Mouse (Mus musculus): ENCODE results near the gene Klhl1.
"Not testable (repeated sequence)": the region's sequence is repeated elsewhere in the genome, so short reads cannot be mapped to it uniquely, and the experiment has no call there.

The Klhl1 gene

GRCm38 (mm10) chr14:96518954-96519682 lies at the start of gene Klhl1:
Gene Klhl1 (minus strand): TSS chr14:96519102.
- no peak for DNase-seq

DNA sequence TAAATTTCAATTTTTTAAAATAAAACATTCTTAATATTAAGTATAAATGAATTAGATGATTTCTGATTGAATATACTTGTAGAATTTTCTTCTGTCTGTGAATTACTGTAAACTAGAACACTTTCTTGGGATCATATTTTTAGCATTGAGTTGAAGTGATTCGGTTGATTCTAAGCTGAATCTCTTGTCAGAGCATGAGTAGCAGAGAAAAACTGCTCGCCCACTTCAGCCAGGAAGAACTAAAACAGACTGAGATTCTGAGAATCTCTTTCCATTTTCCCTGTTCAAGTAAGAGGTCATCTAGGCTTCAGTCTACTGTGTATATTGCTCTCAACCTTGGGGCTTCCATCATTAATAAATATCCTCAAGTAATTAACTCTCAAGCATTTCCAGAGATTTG lies 34.8 kb upstream of the Klhl1 start:
- DNase-seq, result no peak

- peak; percentile 4 for DNase-seq
Observed at GRCm38 (mm10) chr14:96518151-96518953, 550 bp downstream of the Klhl1 start.

DNA sequence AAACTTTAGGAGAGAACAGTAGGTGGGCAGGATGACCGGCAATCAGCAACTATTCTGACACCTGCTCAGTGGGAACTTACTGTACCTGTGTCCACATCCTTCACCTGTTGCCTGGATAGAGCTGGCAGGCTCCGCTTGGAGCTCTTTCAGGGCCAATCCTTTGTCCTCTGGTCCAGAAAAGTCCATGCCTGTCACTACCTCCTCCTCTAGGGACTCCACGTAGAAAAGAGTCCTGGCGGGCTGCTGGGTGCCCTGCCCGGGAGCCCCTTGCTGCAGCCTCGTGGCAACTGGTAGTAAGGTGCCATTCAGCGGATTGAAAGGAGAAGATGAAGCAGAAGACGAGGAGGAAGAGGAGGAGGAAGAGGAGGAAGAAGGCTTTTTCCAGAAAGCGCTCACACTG lies 1.2 kb downstream of the Klhl1 start:
- DNase-seq, result no peak

- no peak for DNase-seq
Observed at GRCm38 (mm10) chr14:96499936-96500335, 19.0 kb downstream of the Klhl1 start.

DNA sequence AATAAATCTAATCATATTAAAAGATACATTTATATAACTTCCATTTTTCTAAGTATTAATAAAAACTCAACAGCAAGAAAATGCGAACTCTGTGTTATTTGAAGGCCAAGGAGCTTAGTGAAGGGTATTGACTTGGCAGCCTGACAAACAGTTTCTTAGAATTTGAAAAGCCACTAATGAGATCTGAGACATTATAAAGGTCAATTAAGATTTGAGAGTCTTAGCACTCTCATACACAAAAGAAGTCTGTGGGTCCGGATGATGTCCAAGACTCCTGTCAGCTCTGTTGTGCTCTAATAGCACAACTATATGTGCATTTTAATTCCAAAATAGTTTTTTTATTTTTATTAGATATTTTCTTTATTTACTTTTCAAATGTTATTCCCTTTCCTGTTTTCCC lies 47.1 kb downstream of the Klhl1 start:
- DNase-seq, result no peak

- no peak for DNase-seq
Observed at GRCm38 (mm10) chr14:96471336-96471735, 47.6 kb downstream of the Klhl1 start.

DNA sequence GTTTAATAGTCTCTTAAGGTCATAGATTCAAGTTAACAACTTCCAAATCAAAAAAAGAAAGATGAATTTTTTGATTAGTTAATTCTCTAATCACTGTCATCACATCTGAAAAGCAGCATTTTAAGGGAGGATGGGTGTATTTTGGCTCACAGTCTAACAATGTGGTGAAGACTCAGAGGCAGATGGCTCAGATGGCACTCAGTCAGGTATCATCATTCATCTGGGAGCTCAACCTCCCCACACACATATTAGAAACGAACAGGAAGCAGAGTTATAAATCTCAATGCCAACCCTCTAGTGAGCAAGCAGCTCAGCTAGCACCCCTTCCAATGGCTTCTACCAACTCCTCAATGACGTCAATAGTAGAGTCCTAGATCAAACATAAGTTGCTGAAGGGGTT lies 57.1 kb downstream of the Klhl1 start:
- DNase-seq, result no peak

DNA sequence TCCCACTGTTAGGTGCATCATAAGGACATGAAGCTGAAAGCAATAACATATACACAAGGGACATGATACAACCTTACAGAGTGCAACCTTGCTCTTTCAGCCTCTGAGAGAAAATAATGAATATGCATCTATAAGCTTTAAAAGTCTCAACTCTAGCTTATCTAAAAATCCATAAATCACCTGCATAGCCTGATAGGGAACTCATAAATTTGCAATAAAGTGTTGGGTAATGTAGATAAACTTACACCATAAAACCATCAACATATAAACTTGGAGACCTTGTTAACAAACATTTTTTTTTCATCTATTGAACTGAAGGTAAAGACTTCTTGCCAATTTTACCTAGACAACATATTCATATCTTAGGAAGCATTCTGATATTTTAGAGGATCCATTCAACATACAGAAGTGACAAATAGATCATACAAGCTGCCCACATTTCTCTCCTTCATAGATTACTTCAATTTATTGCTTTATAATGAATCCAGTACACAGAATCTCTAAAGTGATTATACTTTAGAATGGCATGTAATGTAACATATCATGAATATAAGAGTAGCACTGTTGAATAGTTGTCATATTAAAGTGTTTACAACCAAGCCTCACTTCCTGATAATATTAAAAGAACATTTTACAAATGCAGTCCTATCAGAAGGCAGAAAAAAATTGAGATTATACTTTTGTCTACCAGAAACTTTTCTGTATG lies 126.7 kb downstream of the Klhl1 start:
- DNase-seq, result no peak

DNA sequence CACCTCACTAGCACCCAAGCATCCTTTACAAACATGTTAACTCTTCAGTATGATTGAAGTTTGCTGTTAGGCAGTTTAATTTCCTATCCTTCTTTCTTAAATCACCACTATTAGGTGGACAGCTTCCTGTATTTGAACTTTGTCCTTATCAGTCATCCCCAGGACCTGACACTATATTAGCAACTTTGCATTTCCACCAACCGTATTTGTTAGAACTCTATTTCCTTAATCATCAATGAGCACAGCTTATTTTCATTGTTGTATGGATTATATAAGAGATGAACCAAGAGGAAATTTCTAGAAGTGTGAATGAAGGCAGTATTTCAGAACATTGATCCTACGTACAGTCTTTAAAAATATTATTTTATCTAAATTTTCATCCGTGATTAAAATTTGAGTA lies 156.2 kb downstream of the Klhl1 start:
- no peak for DNase-seq

GRCm38 (mm10) chr14:96348220-96348619 lies 170.7 kb downstream of the Klhl1 start:
- no peak for DNase-seq

DNA sequence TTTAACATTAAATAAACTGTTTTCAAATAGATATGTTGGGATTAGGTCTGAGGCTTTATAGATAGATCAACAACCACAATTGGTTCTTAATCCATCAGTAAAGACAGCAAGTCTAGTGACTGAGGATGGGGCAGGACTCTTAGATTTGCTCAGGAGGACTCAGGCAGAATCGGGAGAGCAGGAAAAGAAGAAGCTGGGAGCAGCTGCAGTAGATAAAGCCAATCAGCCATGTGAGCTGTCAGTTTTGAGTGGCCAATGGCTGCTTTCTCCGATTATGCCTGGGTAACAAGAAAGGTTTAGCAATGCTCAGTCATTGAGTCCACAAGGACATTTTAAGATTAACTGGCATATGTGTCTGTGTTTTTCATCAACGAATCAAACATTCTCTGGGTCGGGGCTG lies 187.8 kb downstream of the Klhl1 start:
- DNase-seq, result no peak

DNA sequence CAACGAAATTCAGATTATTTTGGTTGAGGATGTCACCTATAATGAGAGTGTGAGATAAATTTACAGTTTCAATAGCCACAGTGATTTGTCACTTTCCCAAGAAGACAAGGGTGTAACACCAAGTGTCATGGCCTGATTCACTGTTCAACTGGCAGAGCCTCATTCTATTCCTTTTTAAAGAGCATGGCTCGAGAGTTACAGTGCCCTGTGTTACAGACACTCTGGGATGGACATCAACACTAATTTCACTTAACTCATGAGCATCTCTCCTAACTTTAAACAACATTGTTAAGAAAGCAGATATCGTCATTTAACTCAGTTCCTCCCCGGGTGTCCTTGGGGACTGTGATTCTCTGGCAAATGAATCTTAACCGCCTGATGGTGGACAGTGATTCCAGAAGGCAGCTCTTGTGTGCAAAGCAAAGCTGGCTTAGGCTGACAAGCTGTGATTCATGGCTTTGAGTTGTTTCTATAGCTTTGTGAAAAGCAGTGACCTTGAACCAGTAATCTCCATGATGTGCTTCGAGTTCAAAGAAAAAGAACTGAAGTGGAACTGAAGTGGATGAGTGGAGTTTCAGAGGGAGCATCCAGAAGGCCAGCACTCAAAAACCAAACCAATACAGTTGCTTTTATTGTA lies 301.0 kb downstream of the Klhl1 start:
- no peak for DNase-seq

GRCm38 (mm10) chr14:96194795-96195194 lies 324.1 kb downstream of the Klhl1 start:
- DNase-seq, result not testable (repeated sequence)

DNA sequence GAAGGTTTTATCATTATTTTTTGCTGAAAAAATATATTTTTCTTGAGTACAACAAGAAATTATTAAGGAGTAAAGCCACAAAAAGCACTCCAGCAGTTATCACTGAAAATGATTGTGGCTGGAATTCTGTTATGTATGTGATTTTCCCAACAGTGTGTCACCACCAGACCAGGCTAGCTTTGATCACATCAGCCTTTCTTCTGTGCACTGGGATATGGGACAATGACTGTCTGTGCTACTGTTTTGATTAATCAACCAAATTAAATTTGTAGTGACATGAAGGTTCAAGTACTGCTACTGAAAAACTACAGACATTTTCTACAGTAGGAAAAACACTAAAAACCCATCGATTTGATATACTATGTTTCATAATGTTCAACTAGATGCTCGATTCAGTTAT lies 344.4 kb downstream of the Klhl1 start:
- no peak for DNase-seq

DNA sequence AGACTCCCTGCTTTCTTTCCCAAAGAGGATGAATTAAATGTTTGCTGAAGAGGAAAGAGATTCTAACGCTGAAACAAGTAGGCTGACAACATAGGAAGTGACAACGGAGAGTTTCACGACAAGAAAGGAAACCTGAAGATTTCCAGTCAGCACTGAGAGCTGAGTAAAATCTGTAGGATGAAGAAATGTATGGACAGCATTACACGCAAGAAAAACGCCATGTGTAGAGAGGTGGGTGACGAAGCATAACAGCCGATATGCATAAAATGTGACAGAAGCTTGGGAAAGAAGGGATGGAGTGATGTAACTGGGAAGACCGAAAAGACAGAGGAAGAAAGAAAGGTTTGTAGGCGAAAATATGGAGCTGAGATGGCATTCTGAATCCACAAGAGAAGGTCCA lies 375.8 kb downstream of the Klhl1 start:
- DNase-seq, result no peak

DNA sequence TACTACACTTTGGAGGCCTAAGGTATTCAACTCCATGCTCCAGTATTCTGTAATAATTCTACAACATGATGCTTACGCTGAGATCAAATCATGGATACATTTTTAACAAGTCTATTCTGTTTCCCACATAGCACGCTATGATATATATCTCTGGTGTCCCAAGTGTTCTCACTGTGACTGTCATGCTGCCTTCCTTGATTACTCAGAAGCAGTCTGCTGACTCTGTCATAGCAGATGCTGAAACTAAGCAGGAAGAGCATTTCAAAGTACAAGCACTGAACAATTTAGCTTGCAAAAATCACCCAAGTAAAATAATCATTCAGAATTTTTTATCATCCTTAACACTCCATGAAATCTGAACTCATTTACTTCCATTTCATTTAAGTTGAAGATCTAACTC lies 378.7 kb downstream of the Klhl1 start:
- DNase-seq, result no peak

GRCm38 (mm10) chr14:96107396-96107795 lies 411.5 kb downstream of the Klhl1 start:
- DNase-seq, result no peak

GRCm38 (mm10) chr14:96081681-96082207 lies 437.2 kb downstream of the Klhl1 start:
- DNase-seq, result no peak

DNA sequence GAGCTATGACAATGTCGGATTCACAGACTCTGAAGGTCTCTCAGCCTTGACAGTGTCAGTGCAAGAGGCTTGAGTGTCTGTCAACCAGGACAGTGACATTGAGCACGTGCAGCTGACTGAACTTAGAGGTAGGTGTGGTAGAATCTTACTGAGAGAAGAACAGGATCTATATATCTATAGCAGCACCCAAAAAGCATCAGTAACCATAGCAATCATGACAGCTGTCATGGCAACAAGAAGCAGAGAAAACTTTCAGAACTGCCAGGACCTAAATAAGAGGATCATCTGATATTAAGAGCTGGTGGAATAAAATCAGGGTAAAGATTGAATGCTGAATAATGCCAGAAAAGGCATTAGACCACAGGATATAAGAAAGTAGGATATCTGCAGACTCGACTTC lies 453.0 kb downstream of the Klhl1 start:
- no peak for DNase-seq

All from liver (tissue).